Mouse (Mus musculus) layer of hippocampus, postnatal 25 days (tissue): Measurements from ENCODE around the gene Hmg20b. TPM values are rescaled to one million over a fixed set of nuclear protein-coding genes. Genes with fewer than 3 reads are reported as not detected.

ENCODE experiments used
- DNase-seq, 2 experiments: peaks; one replicate each; pipeline ENCODE4 v3.0.0; 2022; ENCODE audit warnings: mixed read lengths in 2 of 2, low spot score in 1 of 2; ENCODE audit errors: extremely low spot score in 1 of 2
- total RNA-seq, 2 experiments: library from RNA; stranded (reverse); gene quantifications; 2 replicates each; pipeline ENCODE4 v1.2.3; 2021

Gene Hmg20b
- total RNA-seq, 2 experiments from 2014 or later = 31.3 to 31.6 TPM

- no peak for DNase-seq
These were observed 20.9 kb downstream of the Hmg20b start for GRCm38 (mm10) chr10:81329194-81329975.

- no peak for DNase-seq
These were observed 21.9 kb downstream of the Hmg20b start, which contains the start of gene Tbxa2r for GRCm38 (mm10) chr10:81328386-81328785. Gene Tbxa2r (plus strand): TSS chr10:81328731.

- no peak for DNase-seq
These were observed 22.3 kb downstream of the Hmg20b start for GRCm38 (mm10) chr10:81327959-81328358.

DNA sequence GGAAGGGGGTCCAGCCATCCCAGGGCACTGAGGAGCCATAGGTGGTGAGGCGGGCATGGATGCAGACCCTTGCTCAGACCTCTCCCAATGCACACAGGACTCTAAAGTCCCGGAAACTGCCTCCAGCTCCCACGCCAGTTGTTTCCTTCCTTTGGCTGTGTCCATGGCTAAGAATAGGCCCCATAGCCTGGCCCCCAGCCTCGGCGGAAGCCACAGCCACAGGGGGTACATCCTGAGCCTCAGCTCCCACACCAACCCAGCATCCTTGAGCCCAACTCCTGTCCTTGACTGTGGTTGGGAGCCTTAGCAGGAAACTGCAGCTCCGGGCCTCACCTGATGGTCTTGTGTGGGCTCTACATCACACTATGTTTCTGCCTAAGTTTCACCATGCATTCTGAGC, 23.4 kb downstream of the Hmg20b start:
- no peak for DNase-seq

DNA sequence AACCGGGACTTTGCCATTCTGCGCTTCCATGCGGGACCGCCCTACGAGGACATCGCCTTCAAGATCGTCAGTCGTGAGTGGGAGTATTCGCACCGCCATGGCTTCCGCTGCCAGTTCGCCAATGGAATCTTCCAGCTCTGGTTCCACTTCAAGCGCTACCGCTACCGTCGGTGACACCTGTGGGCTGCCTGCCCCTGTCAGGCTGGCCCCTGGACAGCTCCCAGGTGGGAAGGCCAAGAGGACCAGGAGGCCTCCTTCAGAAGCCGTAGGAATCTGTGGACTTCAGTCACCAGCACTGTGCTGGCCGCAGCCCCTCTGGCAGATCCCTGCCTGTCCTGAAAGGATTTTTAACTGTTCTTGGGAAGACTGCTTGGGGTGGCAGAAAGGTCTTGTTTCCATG, 24.5 kb downstream of the Hmg20b start:
- no peak for DNase-seq

- no peak for DNase-seq
These were observed 25.1 kb downstream of the Hmg20b start for GRCm38 (mm10) chr10:81325176-81325575.

GRCm38 (mm10) chr10:81323791-81324530, 26.3 kb downstream of the Hmg20b start:
- DNase-seq = no peak

DNA sequence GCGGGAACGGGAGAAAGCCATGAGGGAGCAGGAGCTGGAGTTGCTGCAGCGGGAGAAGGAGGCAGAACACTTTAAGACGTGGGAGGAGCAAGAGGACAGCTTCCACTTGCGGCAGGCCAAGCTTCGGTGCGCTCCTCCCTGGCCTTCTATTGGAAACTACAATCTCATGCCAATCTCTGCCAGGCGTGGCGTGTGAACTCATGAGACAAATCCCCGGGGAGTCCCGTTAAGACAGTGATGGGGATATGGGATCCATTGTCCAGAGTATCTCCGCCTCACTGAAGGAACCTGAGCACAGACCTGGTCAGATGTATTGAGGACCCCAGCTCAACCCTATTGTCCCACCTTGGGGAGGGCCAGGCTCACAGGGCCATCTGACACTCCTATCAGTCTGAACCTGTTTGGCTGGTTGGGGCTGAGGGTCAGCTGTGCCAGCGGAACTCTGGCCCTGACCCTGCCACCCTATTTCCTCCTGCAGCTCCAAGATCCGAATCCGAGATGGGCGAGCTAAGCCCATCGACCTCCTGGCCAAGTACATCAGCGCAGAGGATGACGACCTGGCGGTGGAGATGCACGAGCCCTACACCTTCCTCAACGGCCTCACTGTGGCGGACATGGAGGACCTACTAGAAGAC, 27.0 kb downstream of the Hmg20b start:
- DNase-seq = no peak

GRCm38 (mm10) chr10:81322444-81322843, 27.8 kb downstream of the Hmg20b start:
- DNase-seq = no peak

- DNase-seq = no peak
These were observed 28.8 kb downstream of the Hmg20b start for GRCm38 (mm10) chr10:81321436-81321835.

DNA sequence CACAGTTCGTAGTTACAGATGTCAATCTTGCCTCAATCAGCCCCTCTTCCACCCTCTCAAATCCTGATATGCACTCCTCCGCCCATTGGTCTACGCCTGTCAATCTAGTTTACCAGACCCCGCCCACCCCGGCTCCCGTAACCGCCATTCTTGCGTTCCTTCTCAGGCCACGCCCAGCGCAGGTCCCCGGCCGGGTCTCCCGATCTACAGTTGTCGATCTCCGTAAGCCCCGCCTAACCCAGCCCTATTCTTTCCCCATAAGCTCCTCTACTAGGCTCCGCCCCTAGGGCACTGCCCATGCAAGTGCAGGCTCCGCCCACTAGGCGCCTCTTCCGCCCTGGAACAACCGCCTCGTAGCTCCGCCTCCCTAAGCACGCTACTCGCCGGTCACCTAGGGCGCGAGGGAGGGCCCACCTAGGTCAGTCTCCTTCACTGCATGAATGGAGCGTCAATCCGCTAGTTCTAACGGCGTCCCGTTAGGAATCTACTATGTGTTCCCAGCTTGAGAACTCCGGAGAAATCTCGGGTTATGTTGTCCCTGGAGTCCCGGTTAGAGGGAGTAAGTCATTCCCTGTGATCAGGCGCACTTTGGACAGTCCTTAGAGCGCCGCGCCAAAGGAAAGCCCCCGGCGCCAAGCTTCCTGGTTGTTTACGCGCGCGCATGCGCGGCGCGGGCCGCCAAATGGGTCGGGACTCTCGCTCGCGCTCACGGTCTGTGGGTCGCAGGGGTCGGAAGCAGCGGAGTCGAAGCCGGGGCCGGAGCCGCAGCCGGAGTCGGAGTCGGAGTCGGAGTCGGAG, 29.5 kb downstream of the Hmg20b start, which contains the start of gene Cactin:
Gene Cactin, plus strand, starts transcription at position 554 of the 798 bp plus-strand sequence.
- peak; percentile 87 to 92 for DNase-seq

- DNase-seq = peak; percentile 47 to 76
These were observed 30.3 kb downstream of the Hmg20b start for GRCm38 (mm10) chr10:81319741-81320549.

- DNase-seq = no peak
These were observed 31.0 kb downstream of the Hmg20b start for GRCm38 (mm10) chr10:81319330-81319699.

GRCm38 (mm10) chr10:81318589-81319329, 31.5 kb downstream of the Hmg20b start:
- DNase-seq = no peak

- no peak for DNase-seq
These were observed 33.0 kb downstream of the Hmg20b start for GRCm38 (mm10) chr10:81317273-81317672.

DNA sequence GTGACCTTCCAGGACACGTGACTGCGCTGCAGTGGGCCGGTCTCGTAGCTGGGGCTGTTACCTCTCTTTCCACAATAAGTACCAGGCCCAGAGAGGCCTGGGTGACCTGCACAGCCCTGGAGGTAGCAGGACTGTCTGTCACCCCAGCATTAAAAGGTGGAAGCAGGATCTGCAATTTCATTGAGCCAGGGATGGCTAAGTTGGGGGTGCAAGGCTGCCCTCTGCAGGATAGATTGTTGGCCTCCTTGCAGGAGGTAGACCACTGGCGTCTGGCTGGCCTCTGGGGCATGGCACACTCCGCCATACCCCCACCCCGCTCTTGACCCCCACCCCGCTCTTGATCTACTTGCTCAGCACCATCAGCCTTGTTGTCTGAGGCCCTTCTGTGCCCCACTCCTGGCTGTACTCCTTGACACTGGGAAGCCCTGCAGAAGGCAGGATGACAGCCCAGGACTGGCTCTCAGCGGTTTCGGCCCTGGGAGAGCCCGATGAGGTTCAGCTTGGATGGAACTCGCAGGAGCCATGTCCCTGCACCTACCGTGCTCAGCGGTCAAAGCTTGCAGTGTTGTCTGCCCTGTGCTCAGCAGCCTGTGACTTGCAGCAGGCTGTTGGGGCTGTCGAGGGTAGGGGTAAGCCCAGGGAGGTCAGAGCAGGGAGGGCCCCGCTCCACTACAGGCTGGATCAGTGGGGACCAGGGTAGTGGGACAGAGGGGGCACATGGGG, 33.8 kb downstream of the Hmg20b start:
- no peak for DNase-seq

DNA sequence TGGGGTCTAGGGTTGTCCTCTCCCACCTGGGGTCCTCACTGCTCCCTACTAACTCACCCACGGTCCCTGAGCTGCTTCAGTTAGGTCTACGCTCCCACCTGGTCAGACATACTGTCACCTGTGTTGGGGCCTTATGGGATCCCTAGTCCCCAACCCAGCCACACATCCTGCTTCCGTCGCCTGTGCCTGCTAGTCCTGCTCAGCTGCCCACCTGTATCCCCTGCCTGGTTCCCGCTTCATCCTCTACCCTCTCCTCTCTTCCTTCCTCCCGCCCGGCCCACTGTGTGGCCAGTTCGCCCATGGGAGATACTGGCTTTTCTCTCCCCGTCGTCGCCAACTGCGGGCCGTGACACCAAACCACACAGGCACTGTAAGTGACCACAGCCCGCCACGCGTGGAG, 34.7 kb downstream of the Hmg20b start:
- no peak for DNase-seq

DNA sequence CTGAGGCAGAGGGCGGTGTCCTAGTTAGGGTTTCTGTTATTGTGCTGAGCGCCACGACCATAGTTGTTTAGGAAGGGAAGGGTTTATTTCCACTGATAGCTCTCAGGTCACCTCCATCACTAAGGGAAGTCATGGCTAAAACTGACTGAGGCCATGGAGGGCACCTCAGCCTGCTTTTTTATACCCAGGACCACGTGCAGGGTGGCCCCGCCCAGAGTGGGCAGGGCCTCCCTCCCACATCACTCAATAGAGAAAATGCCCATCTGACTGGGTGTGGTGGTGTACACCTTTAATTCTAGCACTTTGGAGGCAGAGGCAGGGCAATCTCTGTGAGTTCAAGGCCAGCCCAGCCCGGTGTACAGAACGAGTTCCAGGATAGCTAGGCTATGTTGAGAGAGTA, 36.1 kb downstream of the Hmg20b start:
- DNase-seq = no peak
